Mouse (Mus musculus) gastrocnemius, adult 2 months (tissue): ENCODE measurements around the gene Sox6. TPM values are rescaled to one million over a fixed set of nuclear protein-coding genes. Genes with fewer than 3 reads are reported as not detected.

ENCODE experiments used
- DNase-seq: peaks from one replicate; pipeline ENCODE4 v3.0.0; 2022
- H3K27ac ChIP-seq: fragments of 200-600 bp; 2 replicates; pipeline ENCODE4 v1.8.1; 2022; ENCODE audit warnings: mild to moderate bottlenecking
- H3K4me3 ChIP-seq: fragments of 200-600 bp; 2 replicates; pipeline ENCODE4 v1.8.1; 2022; ENCODE audit warnings: mild to moderate bottlenecking, moderate library complexity
- CTCF ChIP-seq: fragments of 200-600 bp; IDR thresholded peaks from 2 replicates; pipeline ENCODE4 v1.8.1; 2022; ENCODE audit warnings: antibody characterized with exemption, mild to moderate bottlenecking, moderate library complexity
- intact Hi-C: fragments of 180-260 bp; cut with DNase I; formaldehyde crosslinking; loops from one replicate; pipeline ENCODE4 v1.15.1; 2025
- total RNA-seq, 2 experiments: library from RNA; stranded (reverse); gene quantifications; 2 replicates each; pipeline ENCODE4 v1.2.3; 2021

Sox6 gene
- total RNA-seq, 2 experiments from 2014 or later: 186 to 189 TPM

- Histone ChIP-seq H3K4me3 (no peak overlapping the region), H3K27ac (no peak overlapping the region)
- no peak for DNase-seq
- TF ChIP-seq CTCF: no peak
- intact Hi-C loops: no loop called here
Measured at GRCm38 (mm10) chr7:115450431-115451195, 588.0 kb downstream of the Sox6 start.

- no peak for DNase-seq
- no peak overlapping the region for H3K4me3 ChIP-seq
- no peak overlapping the region for H3K27ac ChIP-seq
- no peak for TF ChIP-seq CTCF
- intact Hi-C loops: no loop called here
Measured at GRCm38 (mm10) chr7:115448403-115449025, 590.1 kb downstream of the Sox6 start.

- no peak overlapping the region for H3K4me3 ChIP-seq
- no peak for TF ChIP-seq CTCF
- intact Hi-C loops: no loop called here
Measured at GRCm38 (mm10) chr7:115447091-115447490, 591.5 kb downstream of the Sox6 start.

GRCm38 (mm10) chr7:115446481-115447016 is 592.0 kb downstream of the Sox6 start:
- intact Hi-C loops: no loop called here
- DNase-seq: no peak
- Histone ChIP-seq H3K4me3 (no peak overlapping the region), H3K27ac (no peak overlapping the region)
- TF ChIP-seq CTCF: no peak

More at GRCm38 (mm10) chr7:115447091-115447490, 591.5 kb downstream of the Sox6 start:
- no peak overlapping the region for H3K27ac ChIP-seq
- DNase-seq: no peak

GRCm38 (mm10) chr7:115426161-115426982 is 612.2 kb downstream of the Sox6 start:
- Histone ChIP-seq H3K27ac (peak overlapping the region; percentile 75), H3K4me3 (peak overlapping the region; percentile 21; the same call in 1 of the 2 replicates)
- peak; percentile 62 for DNase-seq
- TF ChIP-seq CTCF: no peak
- intact Hi-C loops: no loop called here

- intact Hi-C loops: no loop called here
Measured at GRCm38 (mm10) chr7:115422828-115423227, 615.8 kb downstream of the Sox6 start.

GRCm38 (mm10) chr7:115420960-115421359 is 617.6 kb downstream of the Sox6 start:
- Histone ChIP-seq H3K27ac (no peak overlapping the region), H3K4me3 (no peak overlapping the region)
- DNase-seq: no peak
- intact Hi-C loops: no loop called here
- TF ChIP-seq CTCF: no peak

More at GRCm38 (mm10) chr7:115422828-115423227, 615.8 kb downstream of the Sox6 start:
- DNase-seq: no peak
- H3K4me3 ChIP-seq: no peak overlapping the region
- no peak overlapping the region for H3K27ac ChIP-seq
- TF ChIP-seq CTCF: peak; percentile 56

Other genes starting within 250 kb of the Sox6 start
- 10 to 100 TPM; 43.5 to 48.3 TPM for gene 1110004F10Rik, start 601 bp upstream of the Sox6 start, total RNA-seq
- 1 to 10 TPM; 1.6 to 2.3 TPM for gene Gm4353, start 45.8 kb upstream of the Sox6 start, total RNA-seq